In the genomic region with DNA sequence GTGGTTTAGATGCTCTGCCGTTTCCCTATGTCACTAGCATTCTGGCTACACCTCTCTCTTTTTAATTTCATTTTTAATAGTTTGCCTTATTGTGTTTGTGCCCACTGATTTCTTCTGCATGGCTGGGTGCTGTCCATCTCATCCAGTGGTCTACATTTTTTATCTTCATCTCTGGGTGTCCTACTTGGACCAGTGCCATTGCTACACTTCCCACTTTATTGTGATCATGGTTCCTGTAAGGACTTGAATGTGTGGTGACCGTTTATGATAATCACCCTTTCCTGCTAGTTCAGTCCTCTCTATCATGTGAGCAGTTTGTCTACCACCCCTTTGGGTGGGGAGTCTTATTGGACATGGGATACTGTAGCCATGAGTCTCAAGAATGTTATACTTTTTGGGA, we compare ENCODE assay signal across 33 mouse cellular contexts. TPM values are rescaled to one million over a fixed set of nuclear protein-coding genes. Genes with fewer than 3 reads are reported as not detected.
"Had no signal": no experiment of that assay in that cellular context is flagged by ENCODE, and none has a peak within 500 bp of the region (broad histone marks: within the 10 kb centered on the region; RNA-seq: fewer than 3 reads in every experiment).

No protein-coding gene starts in this region.

- DNase-seq: left cerebral cortex, postnatal 4 days; liver; liver, embryonic 13.5 days; liver, postnatal 0 days; lung, adult 18-20 months; lung, adult 2 months; lung, embryonic 14.5 days; lung, postnatal 10 days; lung, postnatal 14 days; lung, postnatal 36 days; lung, postnatal 4 days; midbrain, embryonic 14.5 days had no signal

- H3K4me1 ChIP-seq: limb, embryonic 15.5 days; liver, embryonic 12.5 days; liver, embryonic 13.5 days; liver, embryonic 15.5 days had no signal

- H3K36me3 ChIP-seq: limb, embryonic 10.5 days; limb, embryonic 12.5 days; limb, embryonic 13.5 days; limb, embryonic 15.5 days; liver, embryonic 12.5 days; liver, embryonic 13.5 days; liver, embryonic 15.5 days; lung, embryonic 15.5 days; midbrain, embryonic 10.5 days; midbrain, embryonic 12.5 days; midbrain, embryonic 13.5 days; midbrain, embryonic 15.5 days had no signal

- H3K4me2 ChIP-seq: limb, embryonic 12.5 days; limb, embryonic 13.5 days; limb, embryonic 15.5 days; liver, embryonic 11.5 days; liver, embryonic 12.5 days; liver, embryonic 13.5 days; liver, embryonic 15.5 days; lung, embryonic 14.5 days; lung, embryonic 15.5 days; midbrain, embryonic 11.5 days; midbrain, embryonic 12.5 days; midbrain, embryonic 13.5 days; midbrain, embryonic 15.5 days had no signal

- H3K27me3 ChIP-seq: limb, embryonic 12.5 days; limb, embryonic 13.5 days; limb, embryonic 15.5 days; liver, embryonic 13.5 days; liver, embryonic 15.5 days; lung, embryonic 15.5 days; midbrain, embryonic 13.5 days; midbrain, embryonic 15.5 days had no signal

- H3K27ac ChIP-seq: left cerebral cortex, adult 2 months; limb, embryonic 10.5 days; limb, embryonic 12.5 days; limb, embryonic 13.5 days; limb, embryonic 15.5 days; liver, embryonic 12.5 days; liver, embryonic 13.5 days; liver, embryonic 14.5 days; liver, embryonic 15.5 days; lung, embryonic 15.5 days; macrophage; midbrain, embryonic 10.5 days; midbrain, embryonic 12.5 days; midbrain, embryonic 13.5 days; midbrain, embryonic 15.5 days had no signal

- H3K9me3 ChIP-seq: limb, embryonic 10.5 days; limb, embryonic 12.5 days; limb, embryonic 13.5 days; limb, embryonic 15.5 days; liver, embryonic 12.5 days; liver, embryonic 13.5 days; liver, embryonic 15.5 days; lung, embryonic 15.5 days; megakaryocyte, embryonic 14.5 days; midbrain, embryonic 10.5 days; midbrain, embryonic 12.5 days; midbrain, embryonic 13.5 days; midbrain, embryonic 15.5 days had no signal

- H3K4me3 ChIP-seq: left cerebral cortex, adult 2 months; limb, embryonic 10.5 days; limb, embryonic 12.5 days; limb, embryonic 13.5 days; limb, embryonic 15.5 days; liver, embryonic 12.5 days; liver, embryonic 13.5 days; liver, embryonic 15.5 days; lung, embryonic 15.5 days; megakaryocyte, embryonic 14.5 days; midbrain, embryonic 10.5 days; midbrain, embryonic 12.5 days; midbrain, embryonic 13.5 days; midbrain, embryonic 15.5 days; myocyte had no signal

- H3K9ac ChIP-seq: limb, embryonic 12.5 days; limb, embryonic 13.5 days; limb, embryonic 15.5 days; liver, embryonic 12.5 days; liver, embryonic 13.5 days; liver, embryonic 14.5 days; liver, embryonic 15.5 days; liver, postnatal 0 days; lung, embryonic 14.5 days; lung, embryonic 15.5 days; midbrain, embryonic 12.5 days; midbrain, embryonic 13.5 days; midbrain, embryonic 15.5 days had no signal

- ATAC-seq: liver, embryonic 12.5 days; liver, postnatal 0 days; lung, postnatal 0 days; midbrain, embryonic 13.5 days; midbrain, embryonic 15.5 days; midbrain, embryonic 16.5 days had no signal

RNA-seq across cellular contexts. Expression of gene Spp2, which starts 43.0 kb away (rescaled TPM):
- polyA plus RNA-seq: limb, embryonic 10.5 days; limb, embryonic 11.5 days; limb, embryonic 12.5 days; limb, embryonic 13.5 days; lung, postnatal 0 days; macrophage; midbrain, embryonic 10.5 days; midbrain, embryonic 11.5 days; midbrain, embryonic 12.5 days; myocyte had no signal
